Comparison of ENCODE assay signal across 9 mouse cellular contexts in the genomic region with DNA sequence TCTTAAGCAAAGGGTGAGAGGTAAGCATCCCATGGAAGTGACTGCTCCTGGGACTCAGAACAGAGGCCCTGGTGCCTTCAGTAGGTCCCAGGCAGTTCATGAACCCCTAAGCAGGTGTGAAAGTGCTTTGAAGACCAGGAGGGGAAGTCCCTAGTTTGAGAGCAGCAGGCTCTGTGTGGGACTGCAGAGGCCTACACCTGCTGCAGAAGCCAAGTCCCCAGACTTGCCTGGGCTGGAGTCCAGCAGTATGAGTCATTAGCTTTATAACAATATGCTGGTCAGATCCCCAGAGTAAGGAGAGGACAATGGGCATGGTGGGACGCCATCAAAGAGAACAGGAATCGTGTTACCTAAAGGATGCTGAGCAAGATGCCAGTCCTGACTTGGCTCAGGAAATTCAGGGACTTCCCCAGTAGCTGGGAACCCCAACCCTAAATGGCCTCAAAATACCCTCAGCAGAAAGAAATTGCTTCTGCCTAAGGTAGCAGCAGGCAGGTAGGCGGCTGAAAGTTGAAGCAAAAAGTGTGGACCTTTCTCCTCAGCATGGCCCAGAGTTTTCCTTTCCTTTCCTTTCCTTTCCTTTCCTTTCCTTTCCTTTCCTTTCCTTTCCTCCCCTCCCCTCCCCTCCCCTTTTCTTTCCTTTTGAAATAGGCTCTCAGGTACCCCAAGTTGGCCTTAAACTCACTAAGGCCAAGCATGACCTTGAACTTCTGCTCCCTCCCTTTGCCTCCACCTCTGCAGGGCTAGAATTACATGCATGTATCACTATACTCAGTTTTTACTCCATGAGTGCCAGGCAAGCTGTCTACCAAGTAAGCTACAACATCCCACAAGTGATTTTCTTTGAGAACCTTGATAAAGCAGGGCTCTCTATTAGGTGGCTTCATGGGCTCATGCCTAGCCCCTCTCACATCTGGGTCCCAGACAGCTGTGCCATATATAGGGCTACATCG. TPM values are rescaled to one million over a fixed set of nuclear protein-coding genes. Genes with fewer than 3 reads are reported as not detected.
DNase-seq lines count a peak whose midpoint lies in the region; ATAC-seq lines count a peak whose summit lies in the region.
"Had no signal": no experiment of that assay in that cellular context is flagged by ENCODE, and none has a peak within 500 bp of the region (broad histone marks: within the 10 kb centered on the region; RNA-seq: fewer than 3 reads in every experiment).

No protein-coding gene starts in this region.

- H3K9me3 ChIP-seq in heart, embryonic 14.5 days (ENCODE audit: control insufficient read depth, low read length): no peaks in the 10 kb centered on the region
- no peaks in the 10 kb centered on the region for H3K9me3 ChIP-seq in forebrain, embryonic 16.5 days (ENCODE audit: control insufficient read depth, low read length)
- no peaks in the 10 kb centered on the region for H3K9me3 ChIP-seq in forebrain, embryonic 11.5 days (ENCODE audit: control insufficient read depth, low read length)
- H3K9me3 ChIP-seq in forebrain, embryonic 10.5 days: 0 out of 2 replicates have a peak, but pooled peaks cover 4% of the 10 kb centered on the region
- H3K9me3 ChIP-seq: heart, embryonic 13.5 days had no signal

- H3K9ac ChIP-seq in heart, embryonic 14.5 days (ENCODE audit: low read length): no peak overlapping the region
- no peak overlapping the region for H3K9ac ChIP-seq in forebrain, embryonic 16.5 days (replicated peaks; ENCODE audit: low read depth, low read length)
- H3K9ac ChIP-seq in forebrain, embryonic 11.5 days (ENCODE audit: low read length): no peak overlapping the region
- H3K9ac ChIP-seq: heart, embryonic 13.5 days had no signal

- peak; percentile 41; the same call in 1 of the 2 replicates for ATAC-seq in heart, embryonic 14.5 days (ENCODE audit: insufficient number of reproducible peaks, insufficient read depth, low FRiP score, low read depth)
- no peak for ATAC-seq in forebrain, embryonic 16.5 days
- ATAC-seq in forebrain, embryonic 11.5 days (replicated peaks; ENCODE audit: low FRiP score): no peak

- no peak overlapping the region for H3K27ac ChIP-seq in heart, embryonic 14.5 days (replicated peaks in 1 of 2; ENCODE audit: control insufficient read depth in 1 of 2, insufficient read depth in 1 of 2, low read depth in 2 of 2, low read length in 2 of 2)
- H3K27ac ChIP-seq in forebrain, embryonic 16.5 days (ENCODE audit: low read length): no peak overlapping the region
- no peak overlapping the region for H3K27ac ChIP-seq in forebrain, embryonic 11.5 days (ENCODE audit: low read depth, low read length)
- H3K27ac ChIP-seq in forebrain, embryonic 10.5 days: no peak overlapping the region
- H3K27ac ChIP-seq: heart, embryonic 13.5 days had no signal

- H3K4me2 ChIP-seq in heart, embryonic 14.5 days (ENCODE audit: low read length): no peak overlapping the region
- H3K4me2 ChIP-seq in forebrain, embryonic 16.5 days (ENCODE audit: low read length): no peak overlapping the region
- no peak overlapping the region for H3K4me2 ChIP-seq in forebrain, embryonic 11.5 days (ENCODE audit: low read depth, low read length, severe bottlenecking)
- H3K4me2 ChIP-seq: heart, embryonic 13.5 days had no signal

- H3K4me1 ChIP-seq in heart, embryonic 14.5 days (ENCODE audit: control insufficient read depth in 2 of 2, insufficient read depth in 2 of 2, low read length in 2 of 2): no peaks in the 10 kb centered on the region
- H3K4me1 ChIP-seq in forebrain, embryonic 16.5 days (replicated peaks; ENCODE audit: control insufficient read depth, insufficient read depth, low read length): no peaks in the 10 kb centered on the region
- H3K4me1 ChIP-seq in forebrain, embryonic 11.5 days (replicated peaks; ENCODE audit: control insufficient read depth, insufficient read depth, low read length): no peaks in the 10 kb centered on the region
- peaks cover 5% of the 10 kb centered on the region for H3K4me1 ChIP-seq in forebrain, embryonic 10.5 days
- H3K4me1 ChIP-seq: heart, embryonic 13.5 days had no signal

- H3K4me3 ChIP-seq in heart, embryonic 14.5 days (ENCODE audit: control insufficient read depth in 1 of 2, insufficient read depth in 1 of 2, low read depth in 1 of 2, low read length in 2 of 2): no peak overlapping the region
- no peak overlapping the region for H3K4me3 ChIP-seq in forebrain, embryonic 16.5 days (replicated peaks; ENCODE audit: low read length)
- no peak overlapping the region for H3K4me3 ChIP-seq in forebrain, embryonic 11.5 days (ENCODE audit: low read depth, low read length)
- no peak overlapping the region for H3K4me3 ChIP-seq in forebrain, embryonic 10.5 days
- H3K4me3 ChIP-seq: heart, embryonic 13.5 days had no signal

- H3K36me3 ChIP-seq in heart, embryonic 14.5 days (ENCODE audit: control insufficient read depth, insufficient read depth, low read length): no peaks in the 10 kb centered on the region
- no peaks in the 10 kb centered on the region for H3K36me3 ChIP-seq in forebrain, embryonic 16.5 days (ENCODE audit: control insufficient read depth, insufficient read depth)
- H3K36me3 ChIP-seq in forebrain, embryonic 11.5 days (ENCODE audit: control insufficient read depth, insufficient read depth, low read length): no peaks in the 10 kb centered on the region
- H3K36me3 ChIP-seq in forebrain, embryonic 10.5 days (replicated peaks): no peaks in the 10 kb centered on the region
- H3K36me3 ChIP-seq: heart, embryonic 13.5 days had no signal

- H3K27me3 ChIP-seq in heart, embryonic 14.5 days (ENCODE audit: control insufficient read depth, insufficient read depth, low read length): peaks cover 18% of the 10 kb centered on the region
- no peaks in the 10 kb centered on the region for H3K27me3 ChIP-seq in forebrain, embryonic 16.5 days (replicated peaks; ENCODE audit: control insufficient read depth, insufficient read depth, low read length)
- H3K27me3 ChIP-seq in forebrain, embryonic 11.5 days (ENCODE audit: control insufficient read depth, insufficient read depth, low read length): no peaks in the 10 kb centered on the region
- peaks cover 16% of the 10 kb centered on the region for H3K27me3 ChIP-seq in forebrain, embryonic 10.5 days (ENCODE audit: poor library complexity, severe bottlenecking)

- WGBS in heart, embryonic 14.5 days: 61% methylated on average over 4 of the region's 4 CpGs
- WGBS in forebrain, embryonic 16.5 days: 77% methylated on average over 4 of the region's 4 CpGs
- 75% methylated on average over 4 of the region's 4 CpGs for WGBS in forebrain, embryonic 11.5 days
- 71% methylated on average over 4 of the region's 4 CpGs for WGBS in forebrain, embryonic 10.5 days

- DNase-seq in layer of hippocampus, adult 8-10 months (ENCODE audit: low spot score in 2 of 2): peak; percentile 26 to 38
- DNase-seq in layer of hippocampus, postnatal 36 days: no peak
- DNase-seq in Muller cell, postnatal 12 days (ENCODE audit: inconsistent ontology term): peak; percentile 58
- peak; percentile 22 for DNase-seq in ovary, postnatal 36 days (ENCODE audit: low spot score)
- DNase-seq in forebrain, embryonic 11.5 days (ENCODE audit: low spot score): no peak
- no peak for DNase-seq in forebrain, embryonic 10.5 days (ENCODE audit: extremely low spot score, low spot score)

RNA-seq across cellular contexts. Expression of a gene that starts 4.6 kb away (rescaled TPM):
- 1 to 10 TPM in 1 of 4 experiments, under 1 TPM in 3; 0.61 to 1.3 (median 0.74) TPM for total RNA-seq in layer of hippocampus, adult 8-10 months (2022)
- under 1 TPM; 0.86 to 0.87 TPM for total RNA-seq in layer of hippocampus, postnatal 36 days (2021)
- polyA plus RNA-seq in heart, embryonic 14.5 days (2014; fragmentation: Nextera tagmentation; extraction: Ambion mirVana): 0.09 TPM in 1 of 2 replicates, not detected in the other
- 0.27 and 0.81 TPM in 2 replicates for polyA plus RNA-seq in forebrain, embryonic 16.5 days (2015; fragmentation: Nextera tagmentation; extraction: Ambion mirVana)
- not detected in 2 replicates for polyA plus RNA-seq in forebrain, embryonic 11.5 days (2014; fragmentation: Nextera tagmentation; extraction: Ambion mirVana)
- polyA plus RNA-seq in forebrain, embryonic 10.5 days (2016; fragmentation: Nextera tagmentation; extraction: Ambion mirVana): 0.05 TPM in 1 of 2 replicates, not detected in the other

Comparison
In these comparisons a context has a peak if more than half of its experiments do, and no peak if none do; other contexts are left out.
1. DNase-seq: peak in layer of hippocampus, adult 8-10 months (2 of 2), Muller cell, postnatal 12 days (single experiment) and ovary, postnatal 36 days (single experiment); none in layer of hippocampus, postnatal 36 days (0 of 2), forebrain, embryonic 11.5 days (single experiment) and forebrain, embryonic 10.5 days (single experiment).